Mouse (Mus musculus) adrenal gland, postnatal 4 days (tissue): ENCODE results near the gene Rprd2. TPM values are rescaled to one million over a fixed set of nuclear protein-coding genes. Genes with fewer than 3 reads are reported as not detected.
"Not testable (repeated sequence)": the region's sequence is repeated elsewhere in the genome, so short reads cannot be mapped to it uniquely, and the experiment has no call there.

ENCODE experiments used
- DNase-seq, 2 experiments: peaks; one replicate each; pipeline ENCODE4 v3.0.0; 2021 to 2022; ENCODE audit warnings: low spot score in 2 of 2, mixed read lengths in 2 of 2
- total RNA-seq, 2 experiments: library from RNA; stranded (reverse); gene quantifications; 2 replicates each; pipeline ENCODE4 v1.2.3; 2021

Gene Rprd2
- total RNA-seq, 2 experiments from 2014 or later = 56.5 to 64.1 TPM

GRCm38 (mm10) chr3:95819351-95819985 is 805 bp upstream of the Rprd2 start:
- DNase-seq = peak; percentile 99 to 100

DNA sequence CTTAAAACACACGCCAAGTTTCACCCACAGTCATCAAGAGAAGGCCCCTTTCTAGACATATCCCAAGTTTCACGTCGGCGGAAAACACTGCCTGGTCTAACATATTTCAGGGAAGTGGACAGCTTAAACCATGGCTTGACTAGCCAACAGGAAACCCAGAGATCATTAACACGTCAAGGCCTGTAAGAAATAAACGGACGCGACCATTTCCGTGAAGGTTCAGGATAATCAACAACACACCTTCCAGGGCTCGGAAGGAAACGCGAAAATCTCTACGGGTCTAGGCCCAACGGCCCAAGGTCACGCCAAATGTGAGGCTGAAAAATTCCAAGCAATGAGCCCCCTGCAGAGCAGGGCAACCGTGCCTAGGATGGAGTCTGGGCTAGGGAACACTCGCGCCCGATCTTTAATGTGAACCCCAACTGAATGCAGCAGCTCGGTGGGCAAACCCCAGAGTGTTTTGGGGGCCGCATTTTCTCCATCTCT is 594 bp downstream of the Rprd2 start:
- DNase-seq = peak in 1 of 2 experiments; percentile 6

DNA sequence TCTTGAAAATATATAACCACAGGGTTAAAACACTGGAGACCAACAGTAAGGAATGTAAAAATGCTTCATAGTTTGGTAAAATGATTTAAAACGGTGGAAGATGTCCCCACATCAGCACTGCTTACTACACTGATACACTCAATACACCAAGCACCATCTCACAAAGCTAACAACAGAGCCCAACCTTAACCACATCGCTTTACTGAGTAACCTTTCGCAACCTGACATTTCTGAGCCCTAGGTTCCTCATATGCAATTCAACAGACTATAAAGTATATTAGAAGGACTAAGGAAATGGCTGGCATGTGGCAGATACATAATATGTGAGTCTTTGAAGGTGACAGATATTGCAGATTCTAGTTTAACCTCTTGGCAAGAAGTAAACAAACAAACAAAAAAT is 2.0 kb downstream of the Rprd2 start:
- no peak for DNase-seq

GRCm38 (mm10) chr3:95808384-95808783 is 10.3 kb downstream of the Rprd2 start:
- no peak for DNase-seq

DNA sequence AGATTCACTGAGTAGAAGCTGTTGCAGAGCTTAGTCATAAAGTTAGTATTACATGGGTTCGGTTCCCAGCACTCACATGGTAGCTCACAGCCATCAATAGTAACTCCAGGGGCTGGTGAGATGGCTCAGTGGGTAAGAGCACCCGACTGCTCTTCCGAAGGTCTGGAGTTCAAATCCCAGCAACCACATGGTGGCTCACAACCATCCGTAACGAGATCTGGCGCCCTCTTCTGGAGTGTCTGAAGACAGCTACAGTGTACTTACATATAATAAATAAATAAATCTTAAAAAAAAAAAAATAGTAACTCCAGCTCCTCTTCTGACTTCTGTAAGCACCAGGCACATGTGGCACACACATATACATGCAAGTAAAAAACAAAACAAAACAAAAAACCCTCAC is 11.0 kb downstream of the Rprd2 start:
- DNase-seq = not testable (repeated sequence)

DNA sequence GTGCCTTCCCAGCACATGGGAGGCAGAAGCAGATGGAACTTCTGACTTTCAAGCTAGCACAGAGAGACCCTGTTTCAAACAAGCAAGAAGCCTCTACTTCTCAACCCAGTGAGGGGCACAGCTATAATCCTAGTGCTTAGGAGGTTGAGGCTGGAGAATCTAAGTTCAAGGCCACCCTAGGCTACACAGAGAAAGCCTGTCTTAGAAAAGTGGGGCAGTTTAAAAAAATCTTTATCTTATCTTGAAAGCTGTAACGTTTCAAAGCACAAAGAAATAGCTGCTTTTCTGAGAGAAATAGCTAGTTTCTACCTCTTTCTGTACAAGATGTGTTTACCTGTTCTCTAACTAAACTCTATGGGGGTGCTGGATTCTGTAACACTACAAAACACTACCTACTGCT is 12.0 kb downstream of the Rprd2 start:
- no peak for DNase-seq

- no peak for DNase-seq
Measured at GRCm38 (mm10) chr3:95803851-95804250, 14.8 kb downstream of the Rprd2 start.

- DNase-seq = no peak
Measured at GRCm38 (mm10) chr3:95798756-95799155, 19.9 kb downstream of the Rprd2 start.

GRCm38 (mm10) chr3:95794299-95794698 is 24.4 kb downstream of the Rprd2 start:
- no peak for DNase-seq

DNA sequence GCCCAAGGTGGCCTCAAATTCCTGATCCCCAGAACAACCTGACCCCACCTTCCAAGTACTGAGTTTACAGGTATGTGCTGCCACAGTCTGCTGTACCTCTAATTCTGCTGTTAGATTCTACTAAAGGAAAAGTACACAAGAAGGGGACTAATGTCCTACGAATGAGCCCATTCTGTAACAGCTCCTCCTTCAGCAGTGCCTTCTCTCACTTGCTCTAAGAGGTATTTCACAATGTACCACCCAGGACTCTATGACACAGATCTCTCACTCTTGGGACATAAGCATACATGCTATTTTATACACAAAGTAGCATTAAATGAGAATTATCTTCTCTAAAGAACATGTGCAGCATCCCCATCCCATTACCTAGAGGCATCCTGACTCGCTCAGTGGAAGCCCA is 25.0 kb downstream of the Rprd2 start:
- DNase-seq = no peak

- no peak for DNase-seq
Measured at GRCm38 (mm10) chr3:95785501-95785900, 33.2 kb downstream of the Rprd2 start.

DNA sequence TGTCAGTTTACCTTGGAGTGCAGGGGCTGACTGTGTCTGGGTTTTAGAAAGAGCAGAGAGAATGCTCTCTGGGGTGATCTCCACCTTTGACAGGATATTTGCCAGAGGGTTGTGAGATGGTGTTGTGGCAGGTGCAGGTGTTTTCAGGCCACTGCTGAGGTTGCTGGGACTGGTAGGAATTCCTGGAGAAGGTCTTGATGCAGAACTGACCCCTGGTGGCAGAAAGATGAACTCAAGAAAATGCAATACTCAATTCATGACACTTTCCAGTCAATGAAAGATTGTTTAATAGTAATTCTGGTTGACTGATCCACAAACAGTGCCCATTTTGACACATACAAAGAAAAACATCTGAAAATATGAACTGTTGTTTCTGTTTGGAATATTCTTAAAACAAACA is 46.7 kb downstream of the Rprd2 start:
- DNase-seq = no peak

DNA sequence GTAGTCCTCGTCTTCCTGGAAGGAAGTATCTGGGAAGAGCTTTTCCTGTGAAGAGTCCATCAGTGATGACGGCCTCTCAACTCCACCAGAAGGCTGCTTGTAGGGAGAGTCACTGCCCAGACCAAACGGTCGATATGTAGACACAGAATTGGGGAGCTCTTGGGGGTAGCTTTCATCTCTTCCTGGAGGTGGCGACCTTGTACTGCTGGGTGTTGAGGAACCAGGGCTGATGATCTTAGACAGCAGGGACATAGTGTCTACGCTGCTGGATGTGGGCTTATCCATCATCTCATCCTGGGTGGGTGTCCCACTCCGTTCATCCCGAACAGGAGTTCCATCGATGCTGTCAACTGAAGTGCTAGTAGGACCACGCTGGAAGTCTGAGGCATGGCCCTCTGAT is 53.1 kb downstream of the Rprd2 start:
- DNase-seq = no peak

DNA sequence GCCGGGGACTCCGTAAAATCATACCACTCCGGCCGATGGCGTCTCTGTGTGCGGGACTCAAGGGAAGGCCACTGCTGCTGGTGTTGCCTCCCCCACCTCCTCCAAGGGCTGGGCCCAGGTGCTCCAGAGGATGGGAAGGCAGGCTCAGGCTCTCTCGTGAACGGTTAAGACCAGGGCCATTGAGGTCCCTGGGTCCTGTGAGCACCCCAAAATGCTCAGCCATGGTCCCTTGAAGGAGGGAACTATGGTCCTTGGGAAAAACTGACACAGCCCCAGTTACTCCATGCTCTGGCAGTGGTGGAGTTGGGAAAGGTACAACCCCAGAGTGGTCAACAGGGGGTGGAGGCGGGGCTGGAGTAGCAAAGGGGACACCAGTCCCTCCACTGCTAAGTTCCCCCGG is 54.9 kb downstream of the Rprd2 start:
- DNase-seq = no peak

DNA sequence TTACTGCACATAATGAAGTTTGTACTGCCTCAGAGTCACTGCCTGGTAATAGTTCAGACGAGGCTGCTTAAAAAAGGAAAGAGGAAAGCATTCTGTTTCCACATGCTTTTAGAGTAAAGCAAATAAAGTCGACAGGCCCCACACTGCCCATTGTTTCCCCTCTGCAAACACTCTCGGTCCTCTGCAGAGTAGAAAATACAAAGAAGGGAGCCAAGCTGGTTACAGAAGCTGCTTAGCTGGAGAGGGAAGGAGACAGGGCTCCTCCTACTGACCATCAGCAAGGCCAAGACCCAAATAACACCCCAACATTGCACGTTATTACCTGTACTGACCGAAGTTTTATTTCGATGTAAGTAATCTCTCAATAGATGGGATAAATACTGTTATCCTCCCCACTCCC is 55.7 kb downstream of the Rprd2 start:
- DNase-seq = no peak

GRCm38 (mm10) chr3:95761771-95762170 is 56.9 kb downstream of the Rprd2 start:
- DNase-seq = no peak

GRCm38 (mm10) chr3:95760656-95761055 is 58.0 kb downstream of the Rprd2 start:
- no peak for DNase-seq

DNA sequence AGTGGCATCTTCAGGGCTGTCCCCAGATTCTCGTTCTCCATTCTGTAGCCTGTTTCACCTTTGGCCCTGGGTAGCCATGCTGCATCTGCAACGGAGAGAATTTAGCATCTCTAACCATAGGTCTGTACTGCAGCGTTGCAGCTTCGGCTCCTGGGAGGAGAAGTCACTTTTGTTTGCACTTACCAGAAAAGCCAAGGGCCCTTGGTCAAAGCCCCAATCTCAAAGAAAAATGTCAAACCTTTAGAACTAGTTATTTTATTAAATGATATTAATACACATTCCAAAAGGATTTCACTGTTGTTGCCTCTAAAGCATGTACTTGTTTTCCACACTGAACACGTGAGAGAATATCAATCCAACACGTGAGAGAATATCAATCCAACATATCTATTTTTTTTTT is 58.6 kb downstream of the Rprd2 start, which contains the start of gene Tars2:
Tars2 (minus strand) TSS at position 101 of the 400 bp plus-strand sequence.
- no peak for DNase-seq

- no peak for DNase-seq
Measured at GRCm38 (mm10) chr3:95758467-95759218, 60.0 kb downstream of the Rprd2 start.

DNA sequence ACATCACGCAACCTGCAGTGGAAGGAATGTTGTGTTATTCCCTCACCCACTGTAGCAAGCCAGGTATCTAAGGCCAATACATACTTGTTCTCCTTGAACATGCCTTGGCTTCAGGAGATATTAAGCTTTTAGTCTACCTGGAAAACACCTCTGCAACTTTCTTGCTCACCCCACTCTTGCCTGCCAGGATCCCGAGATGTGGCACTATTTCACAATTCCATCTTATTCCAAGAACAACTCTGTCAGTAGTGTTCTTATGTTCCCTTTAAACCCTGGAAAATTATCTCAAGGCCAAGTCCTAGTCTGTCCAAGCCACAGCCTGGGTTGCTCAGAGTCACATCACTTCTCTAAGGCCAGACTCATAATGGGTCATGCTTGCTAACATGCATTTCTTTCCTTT is 61.9 kb downstream of the Rprd2 start:
- DNase-seq = no peak

- peak; percentile 68 to 81 for DNase-seq
Measured at GRCm38 (mm10) chr3:95754345-95755206, 64.1 kb downstream of the Rprd2 start.

- DNase-seq = no peak
Measured at GRCm38 (mm10) chr3:95752935-95753334, 65.7 kb downstream of the Rprd2 start.
